Mouse (Mus musculus) midbrain, embryonic 12.5 days (tissue): ENCODE measurements around the gene Tkt. TPM values are rescaled to one million over a fixed set of nuclear protein-coding genes. Genes with fewer than 3 reads are reported as not detected.

Source experiments
- ATAC-seq: fragments of 200-750 bp; cut with Nextera tagmentation; 2 replicates; pipeline ENCODE4 v1.8.0; 2017; ENCODE audit warnings: low read depth, moderate TSS enrichment, moderate library complexity; ENCODE audit not compliant: low FRiP score
- H3K27ac ChIP-seq: fragments of 300-500 bp; sonication (generic); replicated peaks from 2 replicates; pipeline ENCODE4 v1.5.1; 2016; ENCODE audit warnings: mild to moderate bottlenecking
- H3K27me3 ChIP-seq: fragments of 300-500 bp; sonication (generic); 2 replicates; pipeline ENCODE4 v1.6.1; 2016; ENCODE audit warnings: mild to moderate bottlenecking
- H3K36me3 ChIP-seq: fragments of 300-500 bp; sonication (generic); 2 replicates; pipeline ENCODE4 v1.6.1; 2016
- H3K4me1 ChIP-seq: fragments of 300-500 bp; sonication (generic); 2 replicates; pipeline ENCODE4 v1.6.1; 2016
- H3K4me2 ChIP-seq: fragments of 300-500 bp; sonication (generic); replicated peaks from 2 replicates; pipeline ENCODE4 v1.6.1; 2016; ENCODE audit warnings: mild to moderate bottlenecking, moderate library complexity
- H3K4me3 ChIP-seq: fragments of 300-500 bp; sonication (generic); 2 replicates; pipeline ENCODE4 v1.5.1; 2016; ENCODE audit warnings: mild to moderate bottlenecking
- H3K9ac ChIP-seq: fragments of 300-500 bp; sonication (generic); replicated peaks from 2 replicates; pipeline ENCODE4 v1.6.1; 2016; ENCODE audit warnings: mild to moderate bottlenecking, moderate library complexity
- H3K9me3 ChIP-seq: fragments of 300-500 bp; sonication (generic); 2 replicates; pipeline ENCODE4 v1.6.1; 2016; ENCODE audit warnings: mild to moderate bottlenecking
- WGBS: fragments of 180-500 bp; shearing (Covaris S2); methylation state at CpG from one replicate; pipeline ENCODE4 v1.1.7; 2016; 5-methylcytosine and 5-hydroxymethylcytosine counted together
- polyA plus RNA-seq: library from polyadenylated mRNA; unstranded; fragments of >200 nt; fragmentation: Nextera tagmentation; extraction: Ambion mirVana; gene quantifications from 2 replicates; pipeline ENCODE4 v1.2.1, GENCODE M21; 2016

The Tkt gene
- polyA plus RNA-seq, 1 experiment from 2014 or later: 240 TPM

GRCm38 (mm10) chr14:30590918-30591317 lies 42.8 kb downstream of the Tkt start:
- WGBS: 74% methylated on average over 7 of the region's 7 CpGs
- no peaks in the 10 kb centered on the region for H3K36me3 ChIP-seq
- H3K9ac ChIP-seq: no peak overlapping the region
- no peak overlapping the region for H3K4me3 ChIP-seq
- ATAC-seq: no peak
- no peak overlapping the region for H3K27ac ChIP-seq
- no peak overlapping the region for H3K4me2 ChIP-seq
- H3K27me3 ChIP-seq: no peaks in the 10 kb centered on the region
- no peaks in the 10 kb centered on the region for H3K9me3 ChIP-seq
- H3K4me1 ChIP-seq: peaks cover 36% of the 10 kb centered on the region

DNA sequence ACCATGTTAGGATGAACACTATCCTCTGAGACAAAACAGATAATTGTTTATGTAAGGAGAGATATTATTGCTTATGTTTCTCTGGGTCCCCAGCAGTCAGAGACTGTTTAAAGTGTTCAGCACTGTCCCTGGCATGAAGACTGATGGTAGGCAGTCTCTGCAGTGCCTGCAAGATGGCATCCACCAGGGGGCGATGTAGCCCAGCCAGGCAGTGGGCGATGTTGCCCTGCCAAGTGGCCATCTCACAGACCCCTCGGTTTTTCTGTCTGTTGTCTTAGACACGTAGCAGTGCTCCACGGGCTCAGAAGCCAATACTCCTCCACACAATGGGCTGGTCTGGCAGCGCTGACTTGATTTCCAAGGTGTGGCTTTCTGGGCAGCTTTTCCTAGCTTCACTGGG lies 43.3 kb downstream of the Tkt start:
- Histone ChIP-seq H3K9ac (no peak overlapping the region), H3K27me3 (no peaks in the 10 kb centered on the region), H3K4me3 (no peak overlapping the region), H3K9me3 (no peaks in the 10 kb centered on the region), H3K4me2 (no peak overlapping the region), H3K4me1 (peaks cover 34% of the 10 kb centered on the region), H3K36me3 (no peaks in the 10 kb centered on the region), H3K27ac (no peak overlapping the region)
- no peak for ATAC-seq
- 7% methylated on average over 6 of the region's 6 CpGs for WGBS

- no peak overlapping the region for H3K4me3 ChIP-seq
- peak overlapping the region; percentile 71 for H3K27ac ChIP-seq
- 45% methylated on average over 11 of the region's 11 CpGs for WGBS
- ATAC-seq: peak; percentile 17; the same call in 1 of the 2 replicates
- H3K4me2 ChIP-seq: peak overlapping the region; percentile 34
- peak overlapping the region; percentile 37 for H3K9ac ChIP-seq
- peaks cover 26% of the 10 kb centered on the region for H3K4me1 ChIP-seq
- H3K27me3 ChIP-seq: no peaks in the 10 kb centered on the region
- H3K9me3 ChIP-seq: no peaks in the 10 kb centered on the region
- no peaks in the 10 kb centered on the region for H3K36me3 ChIP-seq
Observed at GRCm38 (mm10) chr14:30593279-30594091, 45.3 kb downstream of the Tkt start.

DNA sequence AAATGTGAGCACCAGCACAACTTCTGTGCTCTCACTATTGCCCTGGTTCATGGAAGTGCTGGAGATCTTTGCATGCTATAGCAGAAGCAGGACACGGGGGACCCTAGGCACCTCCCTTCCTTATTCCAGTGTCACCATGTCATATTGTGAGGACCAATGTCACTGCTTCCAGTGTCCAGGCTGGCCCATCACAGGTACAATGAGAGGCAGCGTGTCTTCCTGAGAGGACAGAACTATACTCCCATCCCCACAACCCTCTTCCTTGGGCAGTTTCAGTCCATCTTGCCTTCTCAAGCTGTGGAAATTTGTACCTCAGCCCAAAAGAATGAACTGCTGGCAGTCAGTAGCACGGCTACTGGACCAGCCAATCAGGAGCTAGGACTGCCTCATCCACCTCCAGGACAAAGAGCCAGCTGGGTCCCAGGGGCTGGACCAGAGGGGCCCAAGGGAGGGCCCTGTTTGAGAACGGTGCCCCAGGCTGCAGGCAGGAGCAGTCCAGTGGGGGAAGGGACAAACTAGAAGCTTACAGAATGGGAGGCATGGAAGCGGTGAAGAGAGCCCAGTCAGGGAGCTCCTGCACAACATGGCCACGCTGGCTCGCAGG lies 46.0 kb downstream of the Tkt start:
- Histone ChIP-seq H3K36me3 (no peaks in the 10 kb centered on the region), H3K9ac (0 out of 2 replicates have a peak overlapping the region, but pooled peaks have one; percentile 37), H3K4me3 (0 out of 2 replicates have a peak overlapping the region, but pooled peaks have one; percentile 0), H3K4me1 (peaks cover 26% of the 10 kb centered on the region), H3K9me3 (no peaks in the 10 kb centered on the region), H3K27ac (peak overlapping the region; percentile 71), H3K4me2 (peak overlapping the region; percentile 34), H3K27me3 (no peaks in the 10 kb centered on the region)
- 17% methylated on average over 7 of the region's 7 CpGs for WGBS
- ATAC-seq: peak; percentile 94

- Histone ChIP-seq H3K9me3 (no peaks in the 10 kb centered on the region), H3K27ac (no peak overlapping the region)
- no peak for ATAC-seq
Observed at GRCm38 (mm10) chr14:30595576-30596313, 47.6 kb downstream of the Tkt start.

DNA sequence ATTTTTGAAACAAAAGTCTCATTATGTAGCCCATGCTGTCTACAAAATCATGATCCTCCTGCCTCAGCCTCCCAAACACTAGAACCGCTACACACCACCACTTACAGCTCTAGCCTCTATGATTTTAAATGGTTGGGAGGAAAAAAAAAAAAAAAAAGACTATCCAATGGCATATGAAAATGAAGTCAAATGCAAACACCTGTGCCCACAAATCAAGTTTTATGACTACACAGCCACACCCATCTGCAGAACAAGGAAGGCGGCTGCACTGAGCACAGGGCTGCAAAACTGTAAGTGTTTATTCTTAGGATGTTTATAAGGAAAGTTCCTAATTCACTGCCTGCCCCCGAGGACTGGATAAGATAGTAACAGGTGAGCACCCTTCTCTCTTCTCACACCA lies 48.2 kb downstream of the Tkt start:
- H3K9me3 ChIP-seq: no peaks in the 10 kb centered on the region
- H3K36me3 ChIP-seq: no peaks in the 10 kb centered on the region
- H3K4me3 ChIP-seq: no peak overlapping the region
- ATAC-seq: no peak
- H3K4me2 ChIP-seq: no peak overlapping the region
- H3K27ac ChIP-seq: no peak overlapping the region
- H3K9ac ChIP-seq: no peak overlapping the region
- 83% methylated on average over 3 of the region's 3 CpGs for WGBS
- peaks cover 25% of the 10 kb centered on the region for H3K4me1 ChIP-seq
- no peaks in the 10 kb centered on the region for H3K27me3 ChIP-seq

More at GRCm38 (mm10) chr14:30595576-30596313, 47.6 kb downstream of the Tkt start:
- Histone ChIP-seq H3K4me3 (no peak overlapping the region), H3K9ac (no peak overlapping the region), H3K4me2 (no peak overlapping the region), H3K4me1 (peaks cover 26% of the 10 kb centered on the region), H3K27me3 (no peaks in the 10 kb centered on the region), H3K36me3 (no peaks in the 10 kb centered on the region)
- 83% methylated on average over 8 of the region's 8 CpGs for WGBS

- Histone ChIP-seq H3K36me3 (0 out of 2 replicates have a peak, but pooled peaks cover 4% of the 10 kb centered on the region), H3K4me3 (no peak overlapping the region), H3K4me2 (no peak overlapping the region), H3K27ac (no peak overlapping the region), H3K9me3 (no peaks in the 10 kb centered on the region), H3K27me3 (no peaks in the 10 kb centered on the region), H3K4me1 (peaks cover 22% of the 10 kb centered on the region), H3K9ac (no peak overlapping the region)
- WGBS: 77% methylated on average over 2 of the region's 2 CpGs
- no peak for ATAC-seq
Observed at GRCm38 (mm10) chr14:30597142-30597541, 49.0 kb downstream of the Tkt start.

GRCm38 (mm10) chr14:30606817-30607216 lies 58.7 kb downstream of the Tkt start:
- H3K27me3 ChIP-seq: no peaks in the 10 kb centered on the region
- no peak overlapping the region for H3K4me2 ChIP-seq
- no peak overlapping the region for H3K9ac ChIP-seq
- H3K36me3 ChIP-seq: 0 out of 2 replicates have a peak, but pooled peaks cover 4% of the 10 kb centered on the region
- H3K27ac ChIP-seq: no peak overlapping the region
- 78% methylated on average over 5 of the region's 5 CpGs for WGBS
- no peak overlapping the region for H3K4me3 ChIP-seq
- no peaks in the 10 kb centered on the region for H3K4me1 ChIP-seq
- ATAC-seq: no peak
- H3K9me3 ChIP-seq: no peaks in the 10 kb centered on the region

- Histone ChIP-seq H3K4me1 (no peaks in the 10 kb centered on the region), H3K4me3 (no peak overlapping the region), H3K27ac (no peak overlapping the region), H3K27me3 (no peaks in the 10 kb centered on the region), H3K9me3 (no peaks in the 10 kb centered on the region), H3K4me2 (no peak overlapping the region), H3K36me3 (no peaks in the 10 kb centered on the region), H3K9ac (no peak overlapping the region)
- WGBS: 90% methylated on average over 4 of the region's 4 CpGs
- no peak for ATAC-seq
Observed at GRCm38 (mm10) chr14:30607696-30608095, 59.5 kb downstream of the Tkt start.

DNA sequence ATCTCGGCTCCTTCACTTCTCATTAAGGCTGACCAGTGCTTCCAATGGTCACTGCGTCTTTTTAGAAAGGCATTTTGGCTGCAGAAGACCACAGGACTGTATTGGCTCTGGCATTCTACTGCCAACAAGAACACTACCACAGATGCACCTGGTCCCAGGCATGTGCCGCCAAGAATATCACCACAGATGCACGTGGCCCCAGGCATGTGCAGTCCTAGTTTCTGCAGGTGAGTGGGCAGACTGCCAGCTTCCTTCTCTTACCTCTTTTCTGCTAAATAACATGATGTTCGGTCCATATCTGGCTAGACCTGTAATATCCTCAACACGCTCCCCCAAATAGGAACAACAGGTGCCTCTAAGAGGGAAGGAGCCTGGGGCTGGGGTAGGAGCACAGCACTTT lies 60.0 kb downstream of the Tkt start:
- H3K4me3 ChIP-seq: no peak overlapping the region
- H3K27me3 ChIP-seq: no peaks in the 10 kb centered on the region
- no peaks in the 10 kb centered on the region for H3K36me3 ChIP-seq
- H3K4me2 ChIP-seq: no peak overlapping the region
- H3K27ac ChIP-seq: no peak overlapping the region
- no peak for ATAC-seq
- WGBS: 93% methylated on average over 6 of the region's 6 CpGs
- H3K9me3 ChIP-seq: no peaks in the 10 kb centered on the region
- H3K4me1 ChIP-seq: no peaks in the 10 kb centered on the region
- no peak overlapping the region for H3K9ac ChIP-seq

DNA sequence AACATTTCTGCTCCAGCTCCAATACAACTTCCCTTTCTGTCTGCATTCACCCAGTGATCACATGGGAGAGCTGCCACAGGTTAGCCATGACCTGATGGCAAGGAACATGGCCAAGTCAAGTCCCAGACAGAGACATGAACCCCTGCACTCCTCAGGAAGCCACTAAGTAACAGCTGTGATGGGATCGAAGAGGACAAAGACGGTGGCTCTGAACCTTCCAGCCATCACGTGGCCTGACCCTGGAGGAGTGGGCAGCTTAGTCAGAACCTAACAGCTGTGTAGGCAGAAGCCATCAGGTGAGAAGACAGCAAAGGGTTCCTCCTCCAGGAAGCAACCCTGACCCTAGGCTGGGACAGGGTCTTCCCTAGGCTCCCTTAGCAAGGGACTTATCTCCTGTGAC lies 61.3 kb downstream of the Tkt start:
- Histone ChIP-seq H3K36me3 (no peaks in the 10 kb centered on the region), H3K4me3 (no peak overlapping the region), H3K4me2 (no peak overlapping the region), H3K27ac (no peak overlapping the region), H3K9ac (no peak overlapping the region), H3K9me3 (no peaks in the 10 kb centered on the region), H3K4me1 (no peaks in the 10 kb centered on the region), H3K27me3 (no peaks in the 10 kb centered on the region)
- ATAC-seq: no peak
- 91% methylated on average over 3 of the region's 3 CpGs for WGBS

DNA sequence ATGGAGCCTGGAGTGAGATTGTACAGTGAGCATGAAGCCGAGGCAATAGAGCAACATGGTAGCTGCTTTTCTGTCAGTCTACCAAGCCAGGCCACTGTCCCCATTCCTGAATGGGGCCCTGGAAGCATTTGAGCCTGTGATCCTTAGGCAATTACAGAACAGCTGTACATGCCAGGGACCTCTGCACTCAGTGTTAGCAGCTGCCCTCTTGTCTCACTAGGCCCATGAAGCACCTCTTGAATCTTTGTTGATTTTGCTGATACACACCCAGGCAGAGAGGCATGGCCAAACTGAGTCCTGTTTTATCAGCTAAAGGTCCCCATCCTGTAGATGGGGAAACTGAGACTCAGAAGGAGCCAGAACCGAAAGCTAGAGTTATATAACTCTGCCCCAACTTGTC lies 62.1 kb downstream of the Tkt start:
- Histone ChIP-seq H3K27ac (no peak overlapping the region), H3K4me3 (no peak overlapping the region), H3K4me1 (no peaks in the 10 kb centered on the region), H3K9me3 (no peaks in the 10 kb centered on the region), H3K36me3 (no peaks in the 10 kb centered on the region), H3K27me3 (no peaks in the 10 kb centered on the region), H3K9ac (no peak overlapping the region), H3K4me2 (no peak overlapping the region)
- ATAC-seq: no peak
- 93% methylated on average over 2 of the region's 2 CpGs for WGBS
